Mouse (Mus musculus): ENCODE measurements around the gene Rem2. TPM values are rescaled to one million over a fixed set of nuclear protein-coding genes. Genes with fewer than 3 reads are reported as not detected.

The Rem2 gene
- polyA plus RNA-seq, 1 experiment from 2014 or later: 52.3 TPM

DNA sequence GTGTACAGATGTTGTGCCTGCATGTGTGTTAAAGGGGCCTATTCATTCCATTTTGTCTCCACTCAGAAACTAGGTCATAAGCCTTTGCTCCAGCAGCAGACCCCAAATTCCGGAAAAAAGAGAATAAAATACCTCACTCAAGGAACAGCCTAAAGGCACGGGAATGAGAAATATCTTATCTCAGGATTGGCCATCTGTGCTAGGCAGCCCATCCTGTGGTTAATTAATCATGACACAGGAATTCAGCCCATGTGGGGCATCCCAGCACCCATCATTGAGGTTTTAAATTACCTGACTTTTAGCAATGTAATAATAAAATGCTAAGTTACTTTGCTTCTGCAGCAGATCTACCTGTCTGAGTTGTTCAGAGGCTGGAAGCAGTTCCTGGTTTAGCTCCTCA, 25.5 kb downstream of the Rem2 start:
- ATAC-seq: no peak
- peaks cover 8% of the 10 kb centered on the region for H3K36me3 ChIP-seq
- H3K27me3 ChIP-seq: no peaks in the 10 kb centered on the region
- no peak overlapping the region for H3K27ac ChIP-seq
- 0 out of 2 replicates have a peak, but pooled peaks cover 5% of the 10 kb centered on the region for H3K9me3 ChIP-seq
- WGBS: 82% methylated on average over 2 of the region's 2 CpGs
- H3K4me1 ChIP-seq (replicated peaks): no peaks in the 10 kb centered on the region
- H3K4me2 ChIP-seq (replicated peaks): no peak overlapping the region
- H3K4me3 ChIP-seq (replicated peaks): no peak overlapping the region
- no peak overlapping the region for H3K9ac ChIP-seq (replicated peaks)

- no peak for ATAC-seq
- Histone ChIP-seq H3K27ac (no peak overlapping the region), H3K27me3 (no peaks in the 10 kb centered on the region), H3K36me3 (peaks cover 25% of the 10 kb centered on the region), H3K4me1 (replicated peaks) (no peaks in the 10 kb centered on the region), H3K4me2 (replicated peaks) (no peak overlapping the region), H3K9me3 (0 out of 2 replicates have a peak, but pooled peaks cover 5% of the 10 kb centered on the region), H3K9ac (replicated peaks) (no peak overlapping the region), H3K4me3 (replicated peaks) (no peak overlapping the region)
- 93% methylated on average over 2 of the region's 2 CpGs for WGBS
Measured at GRCm38 (mm10) chr14:54503092-54503491, 27.2 kb downstream of the Rem2 start.

DNA sequence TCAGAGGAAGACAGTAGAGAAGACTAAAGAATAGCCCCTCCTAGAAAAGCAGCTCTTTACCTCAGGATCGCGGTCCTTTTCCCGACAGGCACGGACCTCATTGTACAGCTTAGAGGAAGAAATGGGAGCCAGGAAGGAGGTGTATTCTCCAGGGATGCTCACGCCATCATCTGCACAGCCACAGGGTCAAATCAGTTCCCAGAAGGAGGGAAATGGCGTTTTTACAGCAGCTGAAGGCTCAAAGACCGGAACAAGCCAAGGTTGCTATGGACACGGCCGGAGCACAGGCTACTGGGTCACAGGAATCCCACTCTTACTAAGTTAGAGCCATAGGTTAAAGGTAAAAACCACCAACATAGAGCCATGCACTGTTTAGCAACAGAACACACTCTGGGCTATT, 33.9 kb downstream of the Rem2 start:
- Histone ChIP-seq H3K4me1 (replicated peaks) (no peaks in the 10 kb centered on the region), H3K9ac (replicated peaks) (no peak overlapping the region), H3K27ac (no peak overlapping the region), H3K9me3 (0 out of 2 replicates have a peak, but pooled peaks cover 4% of the 10 kb centered on the region), H3K27me3 (no peaks in the 10 kb centered on the region), H3K4me2 (replicated peaks) (no peak overlapping the region), H3K4me3 (replicated peaks) (no peak overlapping the region), H3K36me3 (peaks cover 92% of the 10 kb centered on the region)
- WGBS: 93% methylated on average over 9 of the region's 9 CpGs
- no peak for ATAC-seq

DNA sequence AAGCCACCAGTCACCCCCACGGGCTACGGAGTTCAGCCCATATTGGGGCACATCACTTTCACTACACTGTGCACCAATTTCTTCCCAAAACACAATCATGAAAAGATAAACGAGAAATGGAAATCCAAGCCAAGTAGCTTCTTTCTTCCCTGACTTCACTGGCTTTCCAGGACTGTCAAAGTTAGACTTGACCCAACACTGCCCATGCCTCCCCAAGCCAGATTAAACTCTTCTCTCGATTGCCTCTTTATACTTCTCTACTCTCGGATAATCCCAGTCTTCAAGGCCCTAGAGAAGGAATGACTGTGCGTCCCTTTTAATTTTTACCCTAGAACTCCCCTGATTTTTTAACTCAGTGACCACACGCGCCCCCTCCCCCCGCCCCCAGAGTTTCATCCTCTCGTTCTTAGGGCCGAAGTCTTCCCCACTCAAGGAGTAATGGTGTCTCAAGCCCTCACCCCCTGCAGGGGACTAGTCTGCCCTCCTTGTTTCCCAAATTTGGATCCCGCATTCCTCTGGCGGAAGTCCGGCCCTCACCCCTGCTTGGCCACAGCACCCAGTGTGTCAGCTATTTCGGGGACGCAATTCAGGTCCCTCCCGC, 40.9 kb downstream of the Rem2 start:
- Histone ChIP-seq H3K4me2 (replicated peaks) (peak overlapping the region; percentile 70), H3K27ac (peak overlapping the region; percentile 82), H3K4me1 (replicated peaks) (peaks cover 24% of the 10 kb centered on the region), H3K36me3 (peaks cover 35% of the 10 kb centered on the region), H3K9me3 (0 out of 2 replicates have a peak, but pooled peaks cover 4% of the 10 kb centered on the region), H3K27me3 (no peaks in the 10 kb centered on the region), H3K4me3 (replicated peaks) (peak overlapping the region; percentile 68), H3K9ac (replicated peaks) (peak overlapping the region; percentile 78)
- 4% methylated on average over 17 of the region's 17 CpGs for WGBS
- ATAC-seq: peak; percentile 82

DNA sequence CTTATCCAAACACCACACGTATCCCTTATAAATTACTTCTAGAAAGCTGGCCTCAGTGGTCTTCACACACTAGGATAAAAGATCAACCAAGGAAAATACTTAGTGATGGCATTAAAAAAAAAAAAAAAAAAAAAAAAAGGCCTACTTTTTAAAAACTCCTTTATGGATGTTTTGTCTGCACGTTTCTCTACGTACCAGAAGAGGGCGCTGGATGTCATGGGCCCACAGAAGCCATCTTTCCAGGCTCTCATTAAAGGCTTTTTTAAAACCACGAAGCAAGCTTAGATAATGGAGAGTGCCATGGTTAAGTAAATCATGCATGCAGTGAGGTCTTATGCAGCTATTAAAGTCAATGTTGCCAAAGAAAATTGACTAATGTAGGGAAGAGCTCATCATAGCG, 47.7 kb downstream of the Rem2 start:
- Histone ChIP-seq H3K27ac (no peak overlapping the region; the same call in 1 of the 2 replicates), H3K9me3 (no peaks in the 10 kb centered on the region), H3K36me3 (no peaks in the 10 kb centered on the region), H3K4me1 (replicated peaks) (peaks cover 24% of the 10 kb centered on the region), H3K9ac (replicated peaks) (no peak overlapping the region), H3K4me2 (replicated peaks) (no peak overlapping the region), H3K27me3 (no peaks in the 10 kb centered on the region), H3K4me3 (replicated peaks) (no peak overlapping the region)
- WGBS: 25% methylated on average over 6 of the region's 6 CpGs
- no peak for ATAC-seq

DNA sequence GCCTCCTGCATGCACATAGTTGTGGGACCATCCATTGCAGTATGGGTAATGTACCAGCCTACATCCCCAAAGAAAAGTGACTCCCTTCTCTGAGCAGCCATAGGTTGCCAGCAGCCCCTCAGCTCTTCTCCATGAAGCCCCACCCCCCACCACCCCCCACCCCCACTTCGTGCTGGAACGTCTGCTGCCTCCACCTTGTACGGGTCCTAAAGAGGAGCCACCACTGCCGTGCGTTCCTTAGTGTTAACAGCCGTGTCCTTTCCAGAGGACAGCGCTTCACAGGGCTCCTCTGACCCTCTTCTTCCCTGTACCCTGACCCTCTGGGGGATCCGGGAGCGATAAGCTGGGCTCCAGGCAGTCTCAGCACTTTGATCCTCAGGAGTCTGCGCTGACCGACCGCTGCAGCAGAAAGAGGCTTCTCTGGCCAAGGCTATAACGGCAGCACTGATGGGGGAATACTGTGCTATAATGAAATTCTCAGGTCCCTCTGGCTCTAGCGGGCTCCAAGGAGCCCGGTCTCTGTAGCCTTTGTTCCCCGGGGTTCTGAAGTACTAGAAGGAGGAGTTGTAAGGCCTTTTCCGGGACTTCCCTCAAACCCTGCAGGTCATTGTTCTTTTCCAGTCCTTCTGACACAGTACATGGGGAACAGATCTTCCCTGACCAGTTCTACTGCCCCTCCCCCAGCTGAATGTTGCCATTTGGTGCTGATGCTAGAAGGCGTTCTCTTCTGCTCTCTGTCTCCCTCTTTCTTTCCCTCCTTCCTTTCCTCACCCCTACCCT, 51.5 kb downstream of the Rem2 start:
- H3K9me3 ChIP-seq: no peaks in the 10 kb centered on the region
- peak; percentile 86 for ATAC-seq
- under 1% methylated on average over 18 of the region's 18 CpGs for WGBS

DNA sequence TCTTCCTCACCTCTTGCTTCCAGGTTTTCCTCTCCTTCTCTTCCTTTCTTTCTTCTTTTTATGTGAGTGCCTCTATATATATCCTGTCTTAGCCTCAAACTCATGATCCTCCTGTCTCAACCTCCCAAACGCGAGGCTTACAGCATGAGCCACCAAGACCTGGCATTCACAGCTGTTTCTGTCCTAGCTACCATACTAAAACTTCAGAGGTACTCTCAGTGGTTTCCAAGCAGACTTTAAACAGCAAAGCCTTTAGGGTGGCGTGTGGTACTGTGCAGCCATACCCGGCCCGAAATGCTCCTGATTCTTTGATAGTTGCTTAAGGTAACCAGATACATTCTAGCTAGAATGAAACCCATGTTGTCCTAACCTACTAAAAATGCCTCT, 52.1 kb downstream of the Rem2 start:
- H3K9ac ChIP-seq (replicated peaks): peak overlapping the region; percentile 72; the same call in 1 of the 2 replicates
- H3K4me2 ChIP-seq (replicated peaks): peak overlapping the region; percentile 66
- H3K4me3 ChIP-seq (replicated peaks): peak overlapping the region; percentile 44
- WGBS: 22% methylated on average over 5 of the region's 5 CpGs
- no peaks in the 10 kb centered on the region for H3K9me3 ChIP-seq
- H3K27me3 ChIP-seq: no peaks in the 10 kb centered on the region
- H3K4me1 ChIP-seq (replicated peaks): peaks cover 19% of the 10 kb centered on the region
- peak; percentile 40; the same call in 1 of the 2 replicates for ATAC-seq
- H3K36me3 ChIP-seq: no peaks in the 10 kb centered on the region
- peak overlapping the region; percentile 89 for H3K27ac ChIP-seq

More for the DNA sequence above, 51.5 kb downstream of the Rem2 start:
- Histone ChIP-seq H3K27ac (peak overlapping the region; percentile 89), H3K4me1 (replicated peaks) (peaks cover 19% of the 10 kb centered on the region), H3K9ac (replicated peaks) (peak overlapping the region; percentile 72), H3K4me3 (replicated peaks) (peak overlapping the region; percentile 44), H3K4me2 (replicated peaks) (peak overlapping the region; percentile 66), H3K27me3 (no peaks in the 10 kb centered on the region), H3K36me3 (no peaks in the 10 kb centered on the region)

- no peaks in the 10 kb centered on the region for H3K27me3 ChIP-seq
- no peak overlapping the region for H3K27ac ChIP-seq
- no peak overlapping the region for H3K9ac ChIP-seq (replicated peaks)
- no peaks in the 10 kb centered on the region for H3K9me3 ChIP-seq
- H3K4me2 ChIP-seq (replicated peaks): peak overlapping the region; percentile 66; the same call in 1 of the 2 replicates
- H3K36me3 ChIP-seq: no peaks in the 10 kb centered on the region
- 12% methylated on average over 17 of the region's 17 CpGs for WGBS
- no peak overlapping the region for H3K4me3 ChIP-seq (replicated peaks)
- peak; percentile 75 for ATAC-seq
- peaks cover 19% of the 10 kb centered on the region for H3K4me1 ChIP-seq (replicated peaks)
Measured at GRCm38 (mm10) chr14:54528446-54529111, 52.7 kb downstream of the Rem2 start.

Other genes starting within 250 kb of the Rem2 start
- gene Dad1, start 222.0 kb upstream of the Rem2 start, polyA plus RNA-seq (2015; fragmentation: Nextera tagmentation; extraction: Ambion mirVana): 289 and 300 TPM in 2 replicates
- gene Abhd4, start 221.9 kb upstream of the Rem2 start, polyA plus RNA-seq (2015; fragmentation: Nextera tagmentation; extraction: Ambion mirVana): 38.2 and 43.7 TPM in 2 replicates
- gene Olfr49, start 191.2 kb upstream of the Rem2 start, polyA plus RNA-seq (2015; fragmentation: Nextera tagmentation; extraction: Ambion mirVana): not detected in 2 replicates
- gene Oxa1l, start 115.3 kb upstream of the Rem2 start, polyA plus RNA-seq (2015; fragmentation: Nextera tagmentation; extraction: Ambion mirVana): 43.1 and 47.3 TPM in 2 replicates
- 5.3 and 5.9 TPM in 2 replicates for gene Slc7a7, start 58.3 kb upstream of the Rem2 start, polyA plus RNA-seq (2015; fragmentation: Nextera tagmentation; extraction: Ambion mirVana)
- 278 and 280 TPM in 2 replicates for gene Mrpl52, start 49.2 kb upstream of the Rem2 start, polyA plus RNA-seq (2015; fragmentation: Nextera tagmentation; extraction: Ambion mirVana)
- 50.1 and 55.9 TPM in 2 replicates for gene Mmp14, start 44.5 kb upstream of the Rem2 start, polyA plus RNA-seq (2015; fragmentation: Nextera tagmentation; extraction: Ambion mirVana)
- gene Lrp10, start 12.0 kb upstream of the Rem2 start, polyA plus RNA-seq (2015; fragmentation: Nextera tagmentation; extraction: Ambion mirVana): 22.3 and 27.5 TPM in 2 replicates
- gene Prmt5, start 41.4 kb downstream of the Rem2 start, polyA plus RNA-seq (2015; fragmentation: Nextera tagmentation; extraction: Ambion mirVana): 101 and 107 TPM in 2 replicates
- gene Haus4, start 78.5 kb downstream of the Rem2 start, polyA plus RNA-seq (2015; fragmentation: Nextera tagmentation; extraction: Ambion mirVana): 19.2 and 21.7 TPM in 2 replicates
- 13.5 and 18.0 TPM in 2 replicates for gene Ajuba, start 101.5 kb downstream of the Rem2 start, polyA plus RNA-seq (2015; fragmentation: Nextera tagmentation; extraction: Ambion mirVana)
- 8.7 and 9.3 TPM in 2 replicates for gene 4931414P19Rik, start 129.9 kb downstream of the Rem2 start, polyA plus RNA-seq (2015; fragmentation: Nextera tagmentation; extraction: Ambion mirVana)
- gene Psmb5, start 141.9 kb downstream of the Rem2 start, polyA plus RNA-seq (2015; fragmentation: Nextera tagmentation; extraction: Ambion mirVana): 438 and 468 TPM in 2 replicates
- 0.15 TPM in 1 of 2 replicates, not detected in the other for gene Psmb11, start 145.3 kb downstream of the Rem2 start, polyA plus RNA-seq (2015; fragmentation: Nextera tagmentation; extraction: Ambion mirVana)
- gene Gm17606, start 164.9 kb downstream of the Rem2 start, polyA plus RNA-seq (2015; fragmentation: Nextera tagmentation; extraction: Ambion mirVana): not detected in 2 replicates
- gene Cdh24, start 165.3 kb downstream of the Rem2 start, polyA plus RNA-seq (2015; fragmentation: Nextera tagmentation; extraction: Ambion mirVana): 9.5 and 12.3 TPM in 2 replicates
- 75.4 and 76.6 TPM in 2 replicates for gene 1700123O20Rik, start 210.1 kb downstream of the Rem2 start, polyA plus RNA-seq (2015; fragmentation: Nextera tagmentation; extraction: Ambion mirVana)
- 185 and 187 TPM in 2 replicates for gene Acin1, start 210.8 kb downstream of the Rem2 start, polyA plus RNA-seq (2015; fragmentation: Nextera tagmentation; extraction: Ambion mirVana)
- gene Gm29776, start 222.7 kb downstream of the Rem2 start, polyA plus RNA-seq (2015; fragmentation: Nextera tagmentation; extraction: Ambion mirVana): 0.27 and 0.32 TPM in 2 replicates
- gene Cebpe, start 236.1 kb downstream of the Rem2 start, polyA plus RNA-seq (2015; fragmentation: Nextera tagmentation; extraction: Ambion mirVana): not detected in 2 replicates

All from midbrain, embryonic 13.5 days (tissue).